7 mouse cellular contexts compared by ENCODE assay signal in genomic region chr4:118259782-118260463, GRCm38 (mm10). TPM values are rescaled to one million over a fixed set of nuclear protein-coding genes. Genes with fewer than 3 reads are reported as not detected.
DNase-seq lines count a peak whose midpoint lies in the region; ATAC-seq and TF ChIP-seq lines count a peak whose summit lies in the region.

No protein-coding gene starts in this region.

- H3K4me3 ChIP-seq in left cerebral cortex, adult 2 months: peak overlapping the region; percentile 50; the same call in 1 of the 2 replicates
- peak overlapping the region; percentile 61; the same call in 1 of the 2 replicates for H3K4me3 ChIP-seq in forebrain, embryonic 10.5 days
- peak overlapping the region; percentile 71 for H3K4me3 ChIP-seq in limb, embryonic 10.5 days
- H3K4me3 ChIP-seq in neural tube, embryonic 14.5 days (ENCODE audit: low read depth, low read length): no peak overlapping the region

- no peak for DNase-seq in left cerebral cortex, adult 2 months (ENCODE audit: extremely low spot score in 1 of 2, low spot score in 2 of 2)
- no peak for DNase-seq in left cerebral cortex, adult 9 months (ENCODE audit: low spot score in 2 of 2)
- no peak for DNase-seq in forebrain, embryonic 10.5 days (ENCODE audit: extremely low spot score, low spot score)
- DNase-seq in limb, embryonic 10.5 days (ENCODE audit: low spot score): no peak
- DNase-seq in spleen, postnatal 10 days (ENCODE audit: low spot score in 2 of 2): no peak
- no peak for DNase-seq in urinary bladder, adult 18-20 months (ENCODE audit: low spot score in 2 of 2)

- intact Hi-C loops in left cerebral cortex, adult 2 months (cut with DNase I): loop anchor here (2.0 kb wide), 1 partner anchor 31 kb away; the partner anchor contains the start of gene Ptprf

- H3K9me3 ChIP-seq in forebrain, embryonic 10.5 days: no peaks in the 10 kb centered on the region
- H3K9me3 ChIP-seq in limb, embryonic 10.5 days (replicated peaks): no peaks in the 10 kb centered on the region
- H3K9me3 ChIP-seq in neural tube, embryonic 14.5 days (ENCODE audit: control insufficient read depth, low read length): no peaks in the 10 kb centered on the region

- no peak overlapping the region for H3K27ac ChIP-seq in left cerebral cortex, adult 2 months
- H3K27ac ChIP-seq in forebrain, embryonic 10.5 days: peak overlapping the region; percentile 51; the same call in 1 of the 2 replicates
- H3K27ac ChIP-seq in limb, embryonic 10.5 days: no peak overlapping the region
- H3K27ac ChIP-seq in neural tube, embryonic 14.5 days (ENCODE audit: low read depth, low read length): peak overlapping the region; percentile 39; the same call in 1 of the 2 replicates

- peak overlapping the region; percentile 54 for H3K4me2 ChIP-seq in neural tube, embryonic 14.5 days (ENCODE audit: low read depth, low read length)

- ATAC-seq in neural tube, embryonic 14.5 days (ENCODE audit: low read depth): no peak

- H3K4me1 ChIP-seq in forebrain, embryonic 10.5 days: peaks cover 61% of the 10 kb centered on the region
- H3K4me1 ChIP-seq in limb, embryonic 10.5 days: peaks cover 61% of the 10 kb centered on the region
- peaks cover 44% of the 10 kb centered on the region for H3K4me1 ChIP-seq in neural tube, embryonic 14.5 days (ENCODE audit: control insufficient read depth, insufficient read depth, low read length)

- peaks cover 82% of the 10 kb centered on the region for H3K36me3 ChIP-seq in forebrain, embryonic 10.5 days (replicated peaks)
- peaks cover 77% of the 10 kb centered on the region for H3K36me3 ChIP-seq in limb, embryonic 10.5 days
- peaks cover 5% of the 10 kb centered on the region; the same call in 1 of the 2 replicates for H3K36me3 ChIP-seq in neural tube, embryonic 14.5 days (ENCODE audit: control insufficient read depth, insufficient read depth, low read length)

- WGBS in forebrain, embryonic 10.5 days: 88% methylated on average over 8 of the region's 8 CpGs
- WGBS in limb, embryonic 10.5 days: 91% methylated on average over 8 of the region's 8 CpGs
- 48% methylated on average over 8 of the region's 8 CpGs for WGBS in neural tube, embryonic 14.5 days

- H3K27me3 ChIP-seq in forebrain, embryonic 10.5 days (ENCODE audit: poor library complexity, severe bottlenecking): no peaks in the 10 kb centered on the region
- H3K27me3 ChIP-seq in limb, embryonic 10.5 days (ENCODE audit: low read depth, poor library complexity, severe bottlenecking): no peaks in the 10 kb centered on the region
- H3K27me3 ChIP-seq in neural tube, embryonic 14.5 days (ENCODE audit: control insufficient read depth, insufficient read depth, low read length): no peaks in the 10 kb centered on the region

- no peak for TF ChIP-seq CTCF in left cerebral cortex, adult 2 months (IDR thresholded peaks at IDR 0.05)

- H3K9ac ChIP-seq in neural tube, embryonic 14.5 days (replicated peaks; ENCODE audit: low read depth, low read length): no peak overlapping the region; the same call in 1 of the 2 replicates

RNA-seq across cellular contexts. Expression of gene Ptprf, which starts 31.3 kb away (rescaled TPM):
- total RNA-seq in left cerebral cortex, adult 2 months (2021): 100 to 1,000 TPM; 118 to 119 TPM
- polyA plus RNA-seq in forebrain, embryonic 10.5 days (2016; fragmentation: Nextera tagmentation; extraction: Ambion mirVana): 99.7 and 102 TPM in 2 replicates
- 67.5 and 77.3 TPM in 2 replicates for polyA plus RNA-seq in limb, embryonic 10.5 days (2016; fragmentation: Nextera tagmentation; extraction: Ambion mirVana)
- 52.4 and 66.7 TPM in 2 replicates for polyA plus RNA-seq in neural tube, embryonic 14.5 days (2014; fragmentation: Nextera tagmentation; extraction: Ambion mirVana)

Comparison
In these comparisons a context has a peak if more than half of its experiments do, and no peak if none do; other contexts are left out.
1. H3K27ac ChIP-seq: peak in forebrain, embryonic 10.5 days (single experiment) and neural tube, embryonic 14.5 days (single experiment); none in left cerebral cortex, adult 2 months (single experiment) and limb, embryonic 10.5 days (single experiment).